Mouse (Mus musculus): ENCODE results near the gene Fndc3a. TPM values are rescaled to one million over a fixed set of nuclear protein-coding genes. Genes with fewer than 3 reads are reported as not detected.

Gene Fndc3a
- polyA plus RNA-seq, 1 experiment: 19.8 TPM

DNA sequence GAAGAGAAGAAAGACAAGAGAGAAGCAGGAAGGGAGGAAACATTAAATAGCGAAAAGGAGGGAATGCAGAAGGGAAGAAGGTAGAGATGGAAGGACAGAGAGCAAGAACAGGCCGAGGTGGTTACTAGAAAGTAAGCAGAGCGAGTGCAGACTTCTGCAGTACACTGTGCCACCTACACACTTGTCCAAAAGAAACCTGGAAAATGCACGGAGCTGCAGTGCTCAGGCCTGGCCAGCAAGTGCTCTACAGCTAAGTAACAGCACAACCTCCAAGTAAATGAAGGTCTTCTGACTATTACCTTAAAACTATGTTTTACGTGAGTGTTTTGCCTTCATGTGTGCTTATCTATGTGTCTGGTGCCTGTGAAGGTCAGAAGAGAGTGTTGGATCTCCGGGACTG lies 109.4 kb downstream of the Fndc3a start:
- H3K27ac ChIP-seq (ENCODE audit: control insufficient read depth, insufficient read depth, low read depth, low read length, poor library complexity): no peak overlapping the region
- WGBS: 47% methylated on average over 6 of the region's 6 CpGs

DNA sequence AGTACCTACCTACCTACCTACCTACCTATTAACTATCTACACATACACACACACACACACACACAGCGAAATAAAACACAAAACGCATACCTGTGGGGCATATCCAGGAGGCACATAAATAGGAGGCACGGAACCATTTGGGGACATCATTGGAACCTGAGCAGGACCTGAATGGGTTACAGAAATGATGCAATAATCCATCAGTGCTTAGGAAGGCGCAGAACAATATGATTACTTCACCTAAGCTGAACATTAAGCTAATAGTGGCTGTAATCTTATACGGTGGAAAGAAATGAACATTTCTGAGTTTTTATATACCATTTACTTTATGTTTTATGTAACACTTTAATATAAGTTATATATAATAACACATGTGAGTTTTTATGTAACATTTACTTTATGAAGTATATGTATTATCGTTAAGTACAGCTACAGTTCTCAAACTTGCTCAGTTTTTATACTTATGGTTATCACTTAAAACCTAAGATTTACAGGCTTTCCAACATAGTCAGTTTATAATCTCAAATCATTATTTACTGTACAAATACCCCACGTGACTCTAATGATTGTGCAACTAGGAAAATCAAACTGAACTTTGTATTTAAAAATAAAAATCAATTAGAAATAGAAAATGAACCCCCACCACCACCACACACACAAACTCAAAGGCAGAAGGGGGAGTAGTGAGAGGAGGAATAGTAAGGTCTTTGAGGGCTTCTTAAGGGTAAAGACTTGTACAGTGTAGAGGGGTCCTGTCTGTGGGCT lies 110.6 kb downstream of the Fndc3a start:
- TF ChIP-seq POLR2A (IDR thresholded peaks at IDR 0.05; ENCODE audit: borderline replicate concordance, control insufficient read depth, low read depth, low read length) (no peak), CTCF (IDR thresholded peaks at IDR 0.05; ENCODE audit: control insufficient read depth, insufficient read depth, low read length) (no peak)
- Histone ChIP-seq H3K4me3 (replicated peaks; ENCODE audit: control insufficient read depth, low read depth, low read length) (no peak overlapping the region), H3K4me1 (ENCODE audit: control insufficient read depth, insufficient read depth, low read length) (no peaks in the 10 kb centered on the region; the same call in none of the 2 replicates), H3K27ac (ENCODE audit: control insufficient read depth, insufficient read depth, low read depth, low read length, poor library complexity) (no peak overlapping the region)
- 82% methylated on average over 7 of the region's 7 CpGs for WGBS

More for the DNA sequence above, 109.4 kb downstream of the Fndc3a start:
- TF ChIP-seq CTCF (IDR thresholded peaks at IDR 0.05; ENCODE audit: control insufficient read depth, insufficient read depth, low read length): no peak
- TF ChIP-seq POLR2A (IDR thresholded peaks at IDR 0.05; ENCODE audit: borderline replicate concordance, control insufficient read depth, low read depth, low read length): no peak
- Histone ChIP-seq H3K4me1 (ENCODE audit: control insufficient read depth, insufficient read depth, low read length) (no peaks in the 10 kb centered on the region; the same call in none of the 2 replicates), H3K4me3 (replicated peaks; ENCODE audit: control insufficient read depth, low read depth, low read length) (no peak overlapping the region)

GRCm38 (mm10) chr14:72594191-72594590 lies 115.6 kb downstream of the Fndc3a start:
- Histone ChIP-seq H3K27ac (ENCODE audit: control insufficient read depth, insufficient read depth, low read depth, low read length, poor library complexity) (no peak overlapping the region), H3K4me1 (ENCODE audit: control insufficient read depth, insufficient read depth, low read length) (no peaks in the 10 kb centered on the region; the same call in 1 of the 2 replicates), H3K4me3 (replicated peaks; ENCODE audit: control insufficient read depth, low read depth, low read length) (no peak overlapping the region)
- 92% methylated on average over 7 of the region's 7 CpGs for WGBS
- no peak for TF ChIP-seq POLR2A (IDR thresholded peaks at IDR 0.05; ENCODE audit: borderline replicate concordance, control insufficient read depth, low read depth, low read length)

GRCm38 (mm10) chr14:72589415-72589814 lies 120.4 kb downstream of the Fndc3a start:
- no peak overlapping the region for H3K4me3 ChIP-seq (replicated peaks; ENCODE audit: control insufficient read depth, low read depth, low read length)
- H3K27ac ChIP-seq (ENCODE audit: control insufficient read depth, insufficient read depth, low read depth, low read length, poor library complexity): no peak overlapping the region
- 82% methylated on average over 4 of the region's 4 CpGs for WGBS

DNA sequence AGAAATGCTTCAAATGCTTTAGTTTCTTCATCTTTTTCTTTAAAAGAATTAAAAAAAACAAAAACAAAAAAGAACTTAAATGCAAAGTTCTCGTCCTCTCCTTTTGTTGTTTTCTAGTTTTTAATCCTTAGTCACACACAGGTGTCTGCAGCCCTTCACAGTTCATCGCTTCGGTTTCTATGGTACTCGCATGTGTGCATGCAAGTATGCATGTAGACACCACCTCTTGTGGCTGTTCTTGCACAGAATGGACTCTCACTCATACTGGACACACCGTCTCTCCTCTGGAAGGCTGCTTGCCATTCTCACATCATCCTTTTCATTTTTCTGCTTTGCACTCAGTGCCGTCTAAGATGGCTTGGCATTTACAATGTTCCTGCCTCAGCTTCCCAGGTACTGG lies 126.8 kb downstream of the Fndc3a start:
- peaks cover 2% of the 10 kb centered on the region; the same call in 1 of the 2 replicates for H3K4me1 ChIP-seq (ENCODE audit: control insufficient read depth, insufficient read depth, low read length)
- 82% methylated on average over 6 of the region's 6 CpGs for WGBS
- TF ChIP-seq POLR2A (IDR thresholded peaks at IDR 0.05; ENCODE audit: borderline replicate concordance, control insufficient read depth, low read depth, low read length): no peak
- TF ChIP-seq CTCF (IDR thresholded peaks at IDR 0.05; ENCODE audit: control insufficient read depth, insufficient read depth, low read length): no peak
- no peak overlapping the region for H3K4me3 ChIP-seq (replicated peaks; ENCODE audit: control insufficient read depth, low read depth, low read length)
- no peak overlapping the region for H3K27ac ChIP-seq (ENCODE audit: control insufficient read depth, insufficient read depth, low read depth, low read length, poor library complexity)

More at GRCm38 (mm10) chr14:72589415-72589814, 120.4 kb downstream of the Fndc3a start:
- TF ChIP-seq CTCF (IDR thresholded peaks at IDR 0.05; ENCODE audit: control insufficient read depth, insufficient read depth, low read length): no peak
- no peak for TF ChIP-seq POLR2A (IDR thresholded peaks at IDR 0.05; ENCODE audit: borderline replicate concordance, control insufficient read depth, low read depth, low read length)
- no peaks in the 10 kb centered on the region; the same call in 1 of the 2 replicates for H3K4me1 ChIP-seq (ENCODE audit: control insufficient read depth, insufficient read depth, low read length)

- TF ChIP-seq POLR2A (IDR thresholded peaks at IDR 0.05; ENCODE audit: borderline replicate concordance, control insufficient read depth, low read depth, low read length): no peak
- TF ChIP-seq CTCF (IDR thresholded peaks at IDR 0.05; ENCODE audit: control insufficient read depth, insufficient read depth, low read length): no peak
- WGBS: 54% methylated on average over 3 of the region's 3 CpGs
- Histone ChIP-seq H3K27ac (ENCODE audit: control insufficient read depth, insufficient read depth, low read depth, low read length, poor library complexity) (no peak overlapping the region), H3K4me1 (ENCODE audit: control insufficient read depth, insufficient read depth, low read length) (peaks cover 2% of the 10 kb centered on the region; the same call in 1 of the 2 replicates), H3K4me3 (replicated peaks; ENCODE audit: control insufficient read depth, low read depth, low read length) (no peak overlapping the region)
Observed at GRCm38 (mm10) chr14:72580991-72581390, 128.8 kb downstream of the Fndc3a start.

DNA sequence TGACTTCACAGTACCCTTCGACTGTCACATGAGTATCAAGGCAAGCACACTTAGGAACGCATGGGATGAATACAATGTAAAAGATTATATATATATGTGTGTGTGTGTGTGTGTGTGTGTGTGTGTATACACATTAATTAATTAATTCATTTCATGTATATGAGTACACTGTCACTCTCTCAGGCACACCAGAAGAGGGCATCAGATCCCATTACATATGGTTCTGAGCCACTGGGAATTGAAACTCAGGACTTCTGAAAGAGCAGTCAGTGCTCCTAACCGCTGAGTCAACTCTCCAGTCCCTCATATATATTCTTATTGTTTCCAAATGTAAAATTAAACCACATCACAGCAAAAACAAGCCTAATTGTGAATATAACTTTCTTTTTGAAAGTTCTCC lies 133.5 kb downstream of the Fndc3a start:
- TF ChIP-seq CTCF (IDR thresholded peaks at IDR 0.05; ENCODE audit: control insufficient read depth, insufficient read depth, low read length): no peak
- no peak for TF ChIP-seq POLR2A (IDR thresholded peaks at IDR 0.05; ENCODE audit: borderline replicate concordance, control insufficient read depth, low read depth, low read length)
- Histone ChIP-seq H3K4me1 (ENCODE audit: control insufficient read depth, insufficient read depth, low read length) (no peaks in the 10 kb centered on the region; the same call in 1 of the 2 replicates), H3K4me3 (replicated peaks; ENCODE audit: control insufficient read depth, low read depth, low read length) (no peak overlapping the region), H3K27ac (ENCODE audit: control insufficient read depth, insufficient read depth, low read depth, low read length, poor library complexity) (no peak overlapping the region)
- WGBS: 82% methylated on average over 3 of the region's 3 CpGs

- H3K4me3 ChIP-seq (replicated peaks; ENCODE audit: control insufficient read depth, low read depth, low read length): no peak overlapping the region
- TF ChIP-seq CTCF (IDR thresholded peaks at IDR 0.05; ENCODE audit: control insufficient read depth, insufficient read depth, low read length) (no peak), POLR2A (IDR thresholded peaks at IDR 0.05; ENCODE audit: borderline replicate concordance, control insufficient read depth, low read depth, low read length) (no peak)
- 67% methylated on average over 1 of the region's 1 CpGs for WGBS
- no peak overlapping the region for H3K27ac ChIP-seq (ENCODE audit: control insufficient read depth, insufficient read depth, low read depth, low read length, poor library complexity)
- no peaks in the 10 kb centered on the region; the same call in 1 of the 2 replicates for H3K4me1 ChIP-seq (ENCODE audit: control insufficient read depth, insufficient read depth, low read length)
Observed at GRCm38 (mm10) chr14:72563941-72564340, 145.9 kb downstream of the Fndc3a start.

Measured in bone marrow, adult 2 months (tissue).